Mouse (Mus musculus): Measurements from ENCODE around the gene Uhrf2. TPM values are rescaled to one million over a fixed set of nuclear protein-coding genes. Genes with fewer than 3 reads are reported as not detected.

The Uhrf2 gene
- polyA plus RNA-seq, 1 experiment = 17.2 TPM

- H3K79me2 ChIP-seq (ENCODE audit: control insufficient read depth, insufficient read depth) = no peaks in the 10 kb centered on the region
- peak overlapping the region; percentile 4 for H3K4me2 ChIP-seq (ENCODE audit: low read depth)
- no peak overlapping the region for H3ac ChIP-seq (ENCODE audit: control insufficient read depth, insufficient read length)
- H3K27me3 ChIP-seq (ENCODE audit: control insufficient read depth, insufficient read depth, insufficient read length) = no peaks in the 10 kb centered on the region
- TF ChIP-seq CEBPB (IDR thresholded peaks at IDR 0.05; ENCODE audit: insufficient read depth, poor library complexity, severe bottlenecking) (peak; percentile 97), REST (IDR thresholded peaks at IDR 0.05; ENCODE audit: insufficient read depth, insufficient read length) (no peak), MAX (IDR thresholded peaks at IDR 0.05; ENCODE audit: low read depth) (no peak), POLR2AphosphoS2 (IDR thresholded peaks at IDR 0.05; ENCODE audit: insufficient read length, low read depth) (no peak), TCF3 (IDR thresholded peaks at IDR 0.05; ENCODE audit: insufficient read length, low read depth) (no peak)
- no peaks in the 10 kb centered on the region for H3K36me3 ChIP-seq (ENCODE audit: control insufficient read depth, insufficient read depth)
- no peak overlapping the region for H3K4me3 ChIP-seq
Observed at GRCm38 (mm10) chr19:30107221-30107845, 77.0 kb downstream of the Uhrf2 start.

GRCm38 (mm10) chr19:30108616-30109015, 78.3 kb downstream of the Uhrf2 start:
- TF ChIP-seq USF1 (IDR thresholded peaks at IDR 0.05; ENCODE audit: low read depth) = no peak
- no peak for TF ChIP-seq CEBPB (IDR thresholded peaks at IDR 0.05; ENCODE audit: insufficient read depth, poor library complexity, severe bottlenecking)
- TF ChIP-seq POLR2AphosphoS2 (IDR thresholded peaks at IDR 0.05; ENCODE audit: insufficient read length, low read depth) = no peak
- TF ChIP-seq REST (IDR thresholded peaks at IDR 0.05; ENCODE audit: insufficient read depth, insufficient read length) = no peak
- no peak for TF ChIP-seq E2F4 (IDR thresholded peaks at IDR 0.05; ENCODE audit: insufficient read depth)
- no peak for TF ChIP-seq POLR2A (IDR thresholded peaks at IDR 0.05; ENCODE audit: insufficient read length, low read depth)
- TF ChIP-seq SRF (IDR thresholded peaks at IDR 0.05; ENCODE audit: control insufficient read depth, insufficient read length, low read depth) = no peak
- no peak for TF ChIP-seq TCF3 (IDR thresholded peaks at IDR 0.05; ENCODE audit: insufficient read length, low read depth)
- no peak for TF ChIP-seq MYOD1 (IDR thresholded peaks at IDR 0.05; ENCODE audit: control insufficient read depth in 1 of 3, insufficient read length in 2 of 3, low read depth in 2 of 3)
- no peak for TF ChIP-seq MYOG (IDR thresholded peaks at IDR 0.05; ENCODE audit: control insufficient read depth in 1 of 3, insufficient read depth in 1 of 3, insufficient read length in 2 of 3, low read depth in 2 of 3)
- TF ChIP-seq MAX (IDR thresholded peaks at IDR 0.05; ENCODE audit: low read depth) = no peak
- no peak for TF ChIP-seq TCF12 (IDR thresholded peaks at IDR 0.05; ENCODE audit: insufficient read depth, poor library complexity, severe bottlenecking)
- H3K27me3 ChIP-seq (ENCODE audit: control insufficient read depth, insufficient read depth, insufficient read length) = no peaks in the 10 kb centered on the region
- no peaks in the 10 kb centered on the region for H3K36me3 ChIP-seq (ENCODE audit: control insufficient read depth, insufficient read depth)
- no peak overlapping the region for H3K4me2 ChIP-seq (ENCODE audit: low read depth)
- no peak overlapping the region for H3ac ChIP-seq (ENCODE audit: control insufficient read depth, insufficient read length)
- H3K79me2 ChIP-seq (ENCODE audit: control insufficient read depth, insufficient read depth) = no peaks in the 10 kb centered on the region
- no peak overlapping the region for H3K4me3 ChIP-seq

- Histone ChIP-seq H3K79me2 (ENCODE audit: control insufficient read depth, insufficient read depth) (no peaks in the 10 kb centered on the region), H3K4me2 (ENCODE audit: low read depth) (no peak overlapping the region), H3K27me3 (ENCODE audit: control insufficient read depth, insufficient read depth, insufficient read length) (no peaks in the 10 kb centered on the region), H3K4me3 (no peak overlapping the region), H3ac (ENCODE audit: control insufficient read depth, insufficient read length) (no peak overlapping the region), H3K36me3 (ENCODE audit: control insufficient read depth, insufficient read depth) (no peaks in the 10 kb centered on the region)
- TF ChIP-seq MAX (IDR thresholded peaks at IDR 0.05; ENCODE audit: low read depth) (no peak), TCF3 (IDR thresholded peaks at IDR 0.05; ENCODE audit: insufficient read length, low read depth) (no peak), TCF12 (IDR thresholded peaks at IDR 0.05; ENCODE audit: insufficient read depth, poor library complexity, severe bottlenecking) (no peak), POLR2A (IDR thresholded peaks at IDR 0.05; ENCODE audit: insufficient read length, low read depth) (no peak), POLR2AphosphoS2 (IDR thresholded peaks at IDR 0.05; ENCODE audit: insufficient read length, low read depth) (no peak), USF1 (IDR thresholded peaks at IDR 0.05; ENCODE audit: low read depth) (no peak), REST (IDR thresholded peaks at IDR 0.05; ENCODE audit: insufficient read depth, insufficient read length) (no peak)
Observed at GRCm38 (mm10) chr19:30109122-30109521, 78.8 kb downstream of the Uhrf2 start.

DNA sequence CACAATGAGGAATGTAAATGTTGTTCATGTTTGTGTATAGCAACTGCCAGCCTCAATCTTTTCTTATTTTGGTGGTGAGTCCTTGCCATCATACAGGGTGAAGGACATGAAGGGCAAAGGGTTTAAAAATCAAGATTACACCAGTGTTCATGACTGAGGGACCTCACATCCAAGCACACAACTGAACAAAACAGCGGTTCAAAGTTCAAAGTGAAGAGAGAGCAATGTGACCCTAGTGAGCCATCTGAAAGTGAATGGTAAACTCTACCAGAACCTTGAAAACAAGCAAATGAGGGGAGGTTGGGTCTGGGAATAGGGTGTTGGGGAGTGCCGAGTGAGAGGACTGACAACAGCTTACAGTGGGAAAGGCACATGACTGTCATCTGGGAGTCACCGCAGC, 81.1 kb downstream of the Uhrf2 start:
- Histone ChIP-seq H3K27me3 (ENCODE audit: control insufficient read depth, insufficient read depth, insufficient read length) (no peaks in the 10 kb centered on the region), H3K79me2 (ENCODE audit: control insufficient read depth, insufficient read depth) (no peaks in the 10 kb centered on the region), H3ac (ENCODE audit: control insufficient read depth, insufficient read length) (no peak overlapping the region), H3K4me2 (ENCODE audit: low read depth) (no peak overlapping the region), H3K36me3 (ENCODE audit: control insufficient read depth, insufficient read depth) (no peaks in the 10 kb centered on the region), H3K4me3 (no peak overlapping the region)
- TF ChIP-seq CEBPB (IDR thresholded peaks at IDR 0.05; ENCODE audit: insufficient read depth, poor library complexity, severe bottlenecking) (no peak), SRF (IDR thresholded peaks at IDR 0.05; ENCODE audit: control insufficient read depth, insufficient read length, low read depth) (no peak), REST (IDR thresholded peaks at IDR 0.05; ENCODE audit: insufficient read depth, insufficient read length) (no peak), E2F4 (IDR thresholded peaks at IDR 0.05; ENCODE audit: insufficient read depth) (no peak), MAX (IDR thresholded peaks at IDR 0.05; ENCODE audit: low read depth) (no peak), MYOD1 (IDR thresholded peaks at IDR 0.05; ENCODE audit: control insufficient read depth in 1 of 3, insufficient read length in 2 of 3, low read depth in 2 of 3) (no peak), TCF3 (IDR thresholded peaks at IDR 0.05; ENCODE audit: insufficient read length, low read depth) (no peak), USF1 (IDR thresholded peaks at IDR 0.05; ENCODE audit: low read depth) (no peak), POLR2AphosphoS2 (IDR thresholded peaks at IDR 0.05; ENCODE audit: insufficient read length, low read depth) (no peak), MYOG (IDR thresholded peaks at IDR 0.05; ENCODE audit: control insufficient read depth in 1 of 3, insufficient read depth in 1 of 3, insufficient read length in 2 of 3, low read depth in 2 of 3) (no peak)

- no peaks in the 10 kb centered on the region for H3K36me3 ChIP-seq (ENCODE audit: control insufficient read depth, insufficient read depth)
- H3K4me3 ChIP-seq = no peak overlapping the region
- H3K4me2 ChIP-seq (ENCODE audit: low read depth) = no peak overlapping the region
- no peaks in the 10 kb centered on the region for H3K79me2 ChIP-seq (ENCODE audit: control insufficient read depth, insufficient read depth)
- H3K27me3 ChIP-seq (ENCODE audit: control insufficient read depth, insufficient read depth, insufficient read length) = no peaks in the 10 kb centered on the region
- H3ac ChIP-seq (ENCODE audit: control insufficient read depth, insufficient read length) = no peak overlapping the region
- TF ChIP-seq E2F4 (IDR thresholded peaks at IDR 0.05; ENCODE audit: insufficient read depth) (no peak), TCF12 (IDR thresholded peaks at IDR 0.05; ENCODE audit: insufficient read depth, poor library complexity, severe bottlenecking) (no peak), POLR2A (IDR thresholded peaks at IDR 0.05; ENCODE audit: insufficient read length, low read depth) (no peak), CEBPB (IDR thresholded peaks at IDR 0.05; ENCODE audit: insufficient read depth, poor library complexity, severe bottlenecking) (no peak), USF1 (IDR thresholded peaks at IDR 0.05; ENCODE audit: low read depth) (no peak), POLR2AphosphoS2 (IDR thresholded peaks at IDR 0.05; ENCODE audit: insufficient read length, low read depth) (no peak), MAX (IDR thresholded peaks at IDR 0.05; ENCODE audit: low read depth) (no peak), TCF3 (IDR thresholded peaks at IDR 0.05; ENCODE audit: insufficient read length, low read depth) (no peak), SRF (IDR thresholded peaks at IDR 0.05; ENCODE audit: control insufficient read depth, insufficient read length, low read depth) (no peak), REST (IDR thresholded peaks at IDR 0.05; ENCODE audit: insufficient read depth, insufficient read length) (no peak), MYOG (IDR thresholded peaks at IDR 0.05; ENCODE audit: control insufficient read depth in 1 of 3, insufficient read depth in 1 of 3, insufficient read length in 2 of 3, low read depth in 2 of 3) (no peak), MYOD1 (IDR thresholded peaks at IDR 0.05; ENCODE audit: control insufficient read depth in 1 of 3, insufficient read length in 2 of 3, low read depth in 2 of 3) (no peak)
Observed at GRCm38 (mm10) chr19:30112961-30113688, 82.8 kb downstream of the Uhrf2 start.

Measured in myocyte (in vitro differentiated cells).